Mouse (Mus musculus): ENCODE measurements around the gene Itgb2.

Gene Itgb2

GRCm38 (mm10) chr10:77587091-77587775, 57.2 kb downstream of the Itgb2 start:
- DNase-seq (ENCODE audit: low read depth) = no peak

GRCm38 (mm10) chr10:77588036-77588435, 58.0 kb downstream of the Itgb2 start:
- DNase-seq (ENCODE audit: low read depth) = no peak

- no peak for DNase-seq (ENCODE audit: low read depth)
Observed at GRCm38 (mm10) chr10:77589117-77589516, 59.1 kb downstream of the Itgb2 start.

GRCm38 (mm10) chr10:77589749-77590148, 59.7 kb downstream of the Itgb2 start:
- no peak for DNase-seq (ENCODE audit: low read depth)

GRCm38 (mm10) chr10:77590812-77591211, 60.8 kb downstream of the Itgb2 start:
- DNase-seq (ENCODE audit: low read depth) = peak; percentile 84

DNA sequence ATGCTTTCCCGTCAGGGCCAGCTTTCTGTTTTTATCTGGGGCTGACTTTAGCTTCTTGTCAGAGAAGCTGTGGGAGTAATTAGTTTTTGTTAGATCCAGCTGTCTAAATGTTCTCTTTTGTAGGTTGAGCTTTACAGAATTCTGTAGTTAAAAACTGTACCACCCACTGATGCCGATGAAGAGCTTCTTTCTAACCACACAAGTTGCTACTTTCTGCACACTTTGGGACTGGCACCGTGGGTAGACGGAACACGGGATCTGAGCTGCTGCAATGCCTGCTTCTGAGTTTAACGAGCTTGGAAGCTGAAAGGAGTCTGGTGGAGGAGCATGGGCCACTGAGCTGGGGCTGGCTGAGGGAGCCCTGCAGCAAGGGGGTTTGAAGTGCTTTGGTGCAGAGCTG, 61.5 kb downstream of the Itgb2 start:
- DNase-seq (ENCODE audit: low read depth) = no peak

GRCm38 (mm10) chr10:77596060-77596459, 66.0 kb downstream of the Itgb2 start:
- no peak for DNase-seq (ENCODE audit: low read depth)

GRCm38 (mm10) chr10:77603021-77603420, 73.0 kb downstream of the Itgb2 start:
- DNase-seq (ENCODE audit: low read depth) = no peak

DNA sequence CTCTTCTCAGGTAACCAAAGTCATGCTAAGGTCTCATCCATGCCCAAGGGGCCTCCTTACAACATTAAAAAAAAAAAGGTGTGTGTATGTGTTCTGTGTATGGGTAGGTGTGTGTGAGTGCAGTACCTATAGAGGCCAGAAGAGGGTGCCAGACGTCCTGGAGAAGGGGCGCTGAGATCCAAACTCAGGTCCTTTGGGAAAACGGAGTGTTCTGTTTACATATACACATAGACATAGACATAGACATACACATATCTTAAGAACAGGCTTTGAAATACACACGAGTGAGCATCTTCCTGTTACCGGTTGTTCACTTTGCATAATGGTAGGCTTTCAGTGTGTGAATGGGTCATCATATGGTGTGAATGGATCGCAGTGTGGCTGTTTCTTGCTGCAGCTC, 74.1 kb downstream of the Itgb2 start:
- DNase-seq (ENCODE audit: low read depth) = no peak

- no peak for DNase-seq (ENCODE audit: low read depth)
Observed at GRCm38 (mm10) chr10:77604958-77605357, 74.9 kb downstream of the Itgb2 start.

GRCm38 (mm10) chr10:77605368-77605767, 75.3 kb downstream of the Itgb2 start:
- no peak for DNase-seq (ENCODE audit: low read depth)

DNA sequence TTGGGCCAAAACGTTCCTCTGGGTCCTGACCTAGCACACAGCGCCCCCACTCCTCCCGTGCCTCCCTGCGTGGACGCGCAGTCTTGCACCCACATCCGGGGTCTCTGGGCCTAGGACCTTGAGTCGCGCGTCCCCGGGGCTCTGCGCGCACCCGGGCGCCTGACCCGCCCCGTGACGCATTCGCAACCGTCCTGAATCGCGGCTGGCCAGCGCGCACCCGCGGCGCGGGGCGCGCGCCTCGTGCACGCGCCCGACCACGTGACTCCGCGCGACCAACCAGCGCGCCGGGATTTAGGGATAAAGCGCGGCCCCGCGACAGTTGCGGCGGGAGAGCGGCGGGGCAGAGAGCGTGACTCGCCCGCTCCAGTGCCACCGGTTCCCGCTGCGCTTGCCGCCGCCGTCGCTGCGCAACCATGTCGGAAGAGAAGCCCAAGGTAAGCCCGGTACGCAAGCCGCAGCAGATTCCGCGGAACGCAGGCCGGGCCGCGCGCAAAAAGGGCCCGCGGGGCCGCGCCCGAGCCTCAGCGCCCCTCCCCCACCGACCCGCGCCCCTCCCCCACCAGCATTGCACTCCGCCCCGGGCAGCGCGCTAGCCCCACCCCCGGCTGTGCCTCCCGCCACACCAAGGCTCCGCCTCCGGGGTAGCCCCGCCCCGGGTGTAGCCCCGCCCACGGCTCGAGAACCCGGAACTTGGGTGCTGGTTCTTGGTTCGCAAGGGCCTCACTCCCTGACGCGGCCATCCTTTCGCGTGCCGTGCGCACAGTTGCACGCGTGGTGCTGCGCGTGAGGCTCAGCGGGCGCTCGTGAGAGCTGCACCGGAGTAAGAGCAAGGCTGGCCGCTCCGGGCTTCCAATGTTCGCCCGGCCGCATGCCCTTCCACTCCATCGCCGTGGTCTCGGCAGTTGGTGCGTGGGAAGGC, 76.1 kb downstream of the Itgb2 start, which contains the start of the genes Sumo3 and Gm49325:
Gene Sumo3 (plus strand): TSS at position 190 of the 919 bp plus-strand sequence.
Gene Gm49325 (plus strand): TSS at position 290 of the 919 bp plus-strand sequence.
- DNase-seq (ENCODE audit: low read depth) = peak; percentile 90

GRCm38 (mm10) chr10:77606855-77607254, 76.8 kb downstream of the Itgb2 start:
- no peak for DNase-seq (ENCODE audit: low read depth)

DNA sequence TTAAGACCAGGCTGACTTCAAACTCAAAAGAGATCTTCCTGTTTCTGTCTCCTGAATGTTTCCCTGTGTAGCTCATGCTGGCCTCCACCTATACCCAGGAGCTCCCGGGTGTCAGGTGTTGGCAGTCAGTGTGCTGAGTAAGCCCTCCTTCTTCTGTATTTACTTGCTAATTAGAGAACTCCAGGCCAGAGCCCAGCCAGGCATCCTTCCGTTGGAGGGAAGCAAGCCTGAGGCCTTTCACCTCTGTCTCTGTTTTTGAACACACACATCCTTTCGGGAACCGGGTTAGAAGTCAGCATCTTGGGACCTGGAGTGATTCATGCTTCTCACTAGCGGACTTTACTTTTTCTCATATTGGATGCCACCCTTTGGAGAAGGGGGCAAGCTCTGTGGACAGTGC, 77.4 kb downstream of the Itgb2 start:
- DNase-seq (ENCODE audit: low read depth) = no peak

DNA sequence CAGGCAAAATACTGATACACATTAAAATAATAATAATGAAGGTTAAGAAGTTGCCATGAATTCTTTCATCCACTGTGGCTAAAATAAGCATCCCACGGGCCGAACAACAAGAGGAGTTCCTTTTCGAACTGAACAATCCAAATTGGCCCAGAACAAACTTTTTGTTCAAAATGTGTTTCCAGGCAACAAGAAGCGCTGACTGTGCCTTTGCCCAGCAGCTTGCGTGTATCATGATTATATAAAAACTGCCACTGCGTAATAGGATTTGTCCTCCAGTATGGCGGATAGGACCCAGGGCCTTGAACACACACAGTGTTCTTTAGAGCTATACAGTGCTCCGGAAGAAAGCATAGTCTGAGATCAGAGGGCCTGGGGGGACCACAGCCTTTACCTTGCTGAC, 78.5 kb downstream of the Itgb2 start:
- DNase-seq (ENCODE audit: low read depth) = no peak

DNA sequence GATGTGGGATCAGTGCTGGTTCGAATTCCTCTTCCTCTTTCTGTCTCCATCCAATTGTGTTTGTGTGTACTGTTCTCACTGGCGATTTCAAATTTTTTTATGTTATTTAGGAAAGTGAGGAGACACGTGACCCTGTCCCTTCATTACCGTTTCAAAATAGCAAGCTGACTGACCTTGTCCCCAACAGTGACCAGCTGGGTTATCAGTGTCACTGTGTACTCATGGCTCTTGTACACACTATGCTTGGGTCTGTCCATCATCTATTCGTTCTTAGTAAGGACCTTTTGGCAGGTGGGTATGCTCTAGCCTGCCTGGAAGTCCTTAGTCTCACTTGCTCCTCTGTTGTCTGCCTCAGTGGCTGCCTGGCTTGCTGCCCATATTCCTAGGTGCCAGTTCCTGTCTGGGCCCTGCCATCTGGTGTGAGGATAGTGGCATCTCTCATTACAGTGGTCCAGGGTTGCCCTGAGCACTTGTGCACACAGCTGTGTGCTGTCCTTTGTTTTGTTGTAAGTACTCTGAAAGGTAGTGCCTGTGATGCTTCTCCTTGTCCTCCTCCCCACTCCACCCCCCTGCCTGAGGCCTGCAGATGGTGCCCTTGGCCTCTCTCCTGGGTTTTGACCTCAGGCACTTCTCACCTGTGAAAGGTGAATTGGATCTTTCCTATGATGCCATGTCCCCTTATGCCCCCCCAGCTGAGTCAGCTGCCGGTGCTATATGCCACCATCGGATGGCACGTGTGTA, 80.3 kb downstream of the Itgb2 start:
- no peak for DNase-seq (ENCODE audit: low read depth)

- no peak for DNase-seq (ENCODE audit: low read depth)
Observed at GRCm38 (mm10) chr10:77613409-77613808, 83.4 kb downstream of the Itgb2 start.

Data from c-Kit-positive CD71-positive TER-119-negative erythroid progenitor cells, embryonic 14.5 days (primary cell).